ENCODE assay signal across 8 mouse cellular contexts in the genomic region with DNA sequence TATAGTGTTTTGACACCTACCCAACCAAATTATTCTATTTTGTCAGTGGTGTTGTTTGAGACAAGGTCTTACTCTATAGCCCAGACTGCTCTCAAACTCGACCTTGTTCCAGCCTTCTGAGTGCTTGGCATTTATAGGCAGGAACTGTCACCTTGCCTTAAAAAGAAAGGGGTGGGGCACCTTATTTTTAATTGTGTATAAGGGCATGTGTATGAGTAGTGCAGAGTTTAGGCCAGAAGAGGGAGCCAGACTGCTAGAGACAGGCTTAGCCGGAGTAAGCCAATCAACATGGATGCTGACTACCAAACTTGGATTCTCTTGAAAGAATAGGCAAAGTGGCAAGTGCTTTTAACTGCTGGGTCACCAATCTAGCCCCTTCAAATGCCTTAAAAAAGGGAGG. TPM values are rescaled to one million over a fixed set of nuclear protein-coding genes. Genes with fewer than 3 reads are reported as not detected.
DNase-seq lines count a peak whose midpoint lies in the region; ATAC-seq lines count a peak whose summit lies in the region.

No protein-coding gene starts in this region.

- peak; percentile 50 to 72 for DNase-seq in cerebellum, adult 18-20 months
- DNase-seq in ovary, postnatal 14 days (ENCODE audit: low spot score): peak; percentile 52
- DNase-seq in ovary, adult 18-20 months (ENCODE audit: low spot score): no peak
- DNase-seq in cerebellum, postnatal 14 days: peak; percentile 75 to 81
- peak; percentile 74 for DNase-seq in heart, postnatal 4 days
- peak; percentile 78 for DNase-seq in lung, postnatal 14 days
- DNase-seq in thymus, postnatal 0 days (ENCODE audit: low spot score): peak; percentile 81

- no peak for ATAC-seq in cerebellum, adult (ENCODE audit: insufficient number of reproducible peaks, low FRiP score, low TSS enrichment)

RNA-seq across cellular contexts. Expression of a gene that starts 32.1 kb away (rescaled TPM):
- 10 to 100 TPM; 46.2 to 54.0 TPM for total RNA-seq in heart, postnatal 4 days (2021)
- polyA plus RNA-seq in thymus, postnatal 0 days (2015; fragmentation: Nextera tagmentation; extraction: Ambion mirVana): 64.3 and 81.3 TPM in 2 replicates

RNA-seq across cellular contexts. Expression of a gene that starts 55.2 kb away (rescaled TPM):
- total RNA-seq in heart, postnatal 4 days (2021): 1 to 10 TPM; 1.1 to 1.3 TPM
- polyA plus RNA-seq in thymus, postnatal 0 days (2015; fragmentation: Nextera tagmentation; extraction: Ambion mirVana): 9.8 and 12.2 TPM in 2 replicates

RNA-seq across cellular contexts. Expression of a gene that starts 59.9 kb away (rescaled TPM):
- total RNA-seq in heart, postnatal 4 days (2021): 10 to 100 TPM; 57.1 to 59.1 TPM
- 26.0 and 27.6 TPM in 2 replicates for polyA plus RNA-seq in thymus, postnatal 0 days (2015; fragmentation: Nextera tagmentation; extraction: Ambion mirVana)
